Mouse (Mus musculus) kidney, embryonic 14.5 days (tissue): ENCODE measurements around the gene Acer2. TPM values are rescaled to one million over a fixed set of nuclear protein-coding genes. Genes with fewer than 3 reads are reported as not detected.

Experiments
- ATAC-seq: fragments of 200-750 bp; cut with Nextera tagmentation; 2 replicates; pipeline ENCODE4 v1.8.0; 2017; ENCODE audit warnings: moderate number of reproducible peaks, mild to moderate bottlenecking, moderate TSS enrichment, moderate library complexity; ENCODE audit not compliant: low FRiP score, low TSS enrichment
- H3K27ac ChIP-seq: fragments of 300-500 bp; sonication (generic); 2 replicates; pipeline ENCODE4 v1.5.1; 2014; ENCODE audit warnings: low read depth, mild to moderate bottlenecking, low read length, moderate library complexity, mixed read lengths
- H3K27me3 ChIP-seq: fragments of 300-500 bp; sonication (generic); 2 replicates; pipeline ENCODE4 v1.6.1; 2014; ENCODE audit warnings: mild to moderate bottlenecking, low read length; ENCODE audit not compliant: control insufficient read depth, insufficient read depth
- H3K36me3 ChIP-seq: fragments of 300-500 bp; sonication (generic); 2 replicates; pipeline ENCODE4 v1.6.1; 2014; ENCODE audit warnings: low read length, mixed read lengths; ENCODE audit not compliant: control insufficient read depth, insufficient read depth
- H3K4me1 ChIP-seq: fragments of 300-500 bp; sonication (generic); 2 replicates; pipeline ENCODE4 v1.6.1; 2014; ENCODE audit warnings: low read length, mixed read lengths; ENCODE audit not compliant: control insufficient read depth, insufficient read depth
- H3K4me2 ChIP-seq: fragments of 300-500 bp; sonication (generic); replicated peaks from 2 replicates; pipeline ENCODE4 v1.6.1; 2014; ENCODE audit warnings: low read depth, mild to moderate bottlenecking, low read length
- H3K4me3 ChIP-seq: fragments of 300-500 bp; sonication (generic); 2 replicates; pipeline ENCODE4 v1.5.1; 2014; ENCODE audit warnings: mild to moderate bottlenecking, low read length
- H3K9ac ChIP-seq: fragments of 300-500 bp; sonication (generic); 2 replicates; pipeline ENCODE4 v1.6.1; 2014; ENCODE audit warnings: low read depth, mild to moderate bottlenecking, low read length, moderate library complexity
- H3K9me3 ChIP-seq: fragments of 300-500 bp; sonication (generic); 2 replicates; pipeline ENCODE4 v1.6.1; 2016; ENCODE audit warnings: low read length; ENCODE audit not compliant: control insufficient read depth
- WGBS: fragments of 180-500 bp; shearing (Covaris S2); extraction: QIAGEN DNeasy Blood & Tissue Kit; methylation state at CpG from one replicate; pipeline ENCODE4 v1.1.7; 2014; 5-methylcytosine and 5-hydroxymethylcytosine counted together
- polyA plus RNA-seq: library from polyadenylated mRNA; unstranded; fragments of >200 nt; fragmentation: Nextera tagmentation; extraction: Ambion mirVana; gene quantifications from 2 replicates; pipeline ENCODE4 v1.2.1, GENCODE M21; 2014

Gene Acer2
- polyA plus RNA-seq, 1 experiment from 2014 or later, result 38.5 TPM

DNA sequence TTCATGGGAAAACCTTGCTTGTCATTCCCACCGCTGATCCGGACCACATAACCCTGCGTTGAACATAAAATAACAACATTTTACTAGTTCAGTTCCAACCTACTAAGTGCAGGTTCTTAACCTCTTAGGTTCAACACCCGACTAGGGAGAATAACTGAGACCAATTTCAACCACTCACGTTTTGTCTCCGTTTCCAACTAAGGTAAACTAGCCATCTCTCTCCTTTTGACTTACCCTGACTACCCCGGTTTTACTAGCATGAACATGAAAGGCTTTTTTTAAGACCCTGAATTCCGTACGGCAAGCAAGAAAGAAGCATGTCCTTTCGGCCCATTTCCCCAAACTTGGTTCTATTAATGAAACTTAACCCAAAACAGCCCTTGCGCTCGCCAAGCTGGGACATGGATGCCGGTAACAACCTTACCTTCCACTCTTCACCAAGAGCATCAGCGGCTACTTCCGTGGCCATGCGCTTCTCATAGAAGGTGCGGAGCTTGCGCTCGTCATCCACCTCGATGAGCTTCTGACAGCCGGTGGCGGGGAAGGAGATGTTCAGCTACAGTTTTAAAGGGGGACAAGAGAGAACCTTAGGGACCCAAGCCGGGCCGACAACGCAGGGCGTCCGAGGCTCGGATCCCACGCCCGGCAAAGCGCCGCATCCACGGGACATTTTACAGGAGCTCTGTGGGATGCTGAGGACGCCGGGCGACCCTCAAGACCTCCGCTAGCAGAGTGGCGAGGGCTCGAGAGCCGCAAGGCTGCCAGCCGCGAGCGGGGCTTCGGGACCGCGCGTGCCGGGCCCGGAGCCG, 17.7 kb upstream of the Acer2 start:
- Histone ChIP-seq H3K9ac (peak overlapping the region; percentile 100), H3K9me3 (no peaks in the 10 kb centered on the region), H3K4me3 (peak overlapping the region; percentile 99), H3K36me3 (peaks cover 36% of the 10 kb centered on the region), H3K27ac (peak overlapping the region; percentile 96), H3K27me3 (no peaks in the 10 kb centered on the region), H3K4me2 (peak overlapping the region; percentile 69), H3K4me1 (0 out of 2 replicates have a peak, but pooled peaks cover 7% of the 10 kb centered on the region)
- 1% methylated on average over 44 of the region's 50 CpGs for WGBS
- no peak for ATAC-seq

DNA sequence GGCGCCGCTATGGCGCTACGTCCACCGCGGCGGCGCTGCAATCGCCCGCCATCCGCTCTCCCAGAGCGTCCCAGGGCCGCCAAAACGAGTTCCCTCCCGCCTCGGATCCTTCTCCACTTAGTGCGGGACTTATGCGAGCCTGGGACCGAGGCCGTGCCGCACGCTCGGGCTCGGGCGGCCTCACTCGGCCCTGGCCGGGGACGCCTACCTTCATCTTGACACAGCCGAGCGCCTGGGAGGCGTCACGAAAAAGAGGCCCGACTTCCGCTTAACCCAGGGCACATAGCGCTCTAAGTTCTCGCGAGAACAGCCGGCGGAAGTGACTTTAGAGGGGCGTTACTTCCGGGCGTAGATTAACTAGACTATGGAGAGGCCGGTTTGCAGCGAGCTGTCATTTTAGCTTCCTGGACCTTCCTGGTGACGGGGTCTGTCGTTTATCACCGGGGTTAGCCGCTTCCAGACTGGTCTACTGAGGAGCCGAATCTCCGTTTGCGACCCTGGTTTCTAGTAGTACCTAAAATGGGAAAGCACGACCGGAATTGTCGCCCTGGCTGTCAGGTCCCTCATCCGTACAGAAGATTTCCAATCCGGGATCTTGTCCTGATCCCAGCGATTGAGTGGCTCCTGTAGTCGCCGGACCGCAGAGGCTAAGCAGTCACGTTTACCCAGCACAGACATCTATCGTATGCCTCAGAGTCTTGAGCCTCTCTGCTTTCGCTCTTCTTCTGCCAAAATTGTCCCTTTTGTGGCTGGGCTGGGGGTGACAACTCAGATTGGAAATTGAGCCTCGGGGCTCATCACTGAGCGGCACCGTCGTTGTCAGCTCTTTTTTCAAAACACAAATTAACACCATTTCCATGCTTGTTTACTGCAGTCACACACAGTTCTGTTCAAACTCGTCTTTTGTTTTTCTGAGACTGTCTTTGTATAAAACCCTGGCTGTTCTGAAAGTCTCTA, 16.8 kb upstream of the Acer2 start, which contains the start of gene Rps6:
Gene Rps6, minus strand, starts transcription at position 300 of the 957 bp plus-strand sequence.
- H3K27me3 ChIP-seq, result no peaks in the 10 kb centered on the region
- H3K36me3 ChIP-seq, result peaks cover 30% of the 10 kb centered on the region
- H3K9me3 ChIP-seq, result no peaks in the 10 kb centered on the region
- peak within 1 kb of the TSS; percentile 96 for H3K27ac ChIP-seq
- 0 out of 2 replicates have a peak, but pooled peaks cover 7% of the 10 kb centered on the region for H3K4me1 ChIP-seq
- peak within 1 kb of the TSS; percentile 99 for H3K4me3 ChIP-seq
- ATAC-seq, result peak; percentile 98
- under 1% methylated on average over 66 of the region's 68 CpGs for WGBS
- peak within 1 kb of the TSS; percentile 100 for H3K9ac ChIP-seq
- peak within 1 kb of the TSS; percentile 79 for H3K4me2 ChIP-seq

DNA sequence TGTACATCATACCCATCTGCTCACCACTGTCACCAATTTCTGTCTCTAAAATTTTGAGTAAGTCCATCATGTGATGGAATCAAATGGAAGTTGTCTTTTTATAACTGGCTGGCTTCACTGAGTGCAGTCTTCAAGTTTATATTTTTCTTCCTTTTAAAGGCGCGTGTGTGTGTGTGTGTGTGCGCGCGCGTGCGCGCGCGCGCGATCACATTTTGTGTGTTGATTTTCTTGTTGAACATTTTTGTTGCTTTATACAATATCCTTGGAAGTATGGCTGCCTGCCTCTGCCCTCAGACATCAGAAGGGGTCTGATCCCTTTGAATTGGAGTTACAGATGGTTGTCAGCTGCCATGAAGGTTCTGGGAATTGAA, 16.1 kb upstream of the Acer2 start:
- Histone ChIP-seq H3K27me3 (no peaks in the 10 kb centered on the region), H3K4me2 (peak overlapping the region; percentile 79), H3K4me1 (0 out of 2 replicates have a peak, but pooled peaks cover 7% of the 10 kb centered on the region), H3K4me3 (peak overlapping the region; percentile 99), H3K9ac (peak overlapping the region; percentile 72; the same call in 1 of the 2 replicates), H3K9me3 (no peaks in the 10 kb centered on the region), H3K27ac (no peak overlapping the region), H3K36me3 (peaks cover 24% of the 10 kb centered on the region)
- ATAC-seq, result no peak
- 51% methylated on average over 12 of the region's 12 CpGs for WGBS

- Histone ChIP-seq H3K4me3 (no peak overlapping the region), H3K9ac (no peak overlapping the region), H3K9me3 (no peaks in the 10 kb centered on the region), H3K27me3 (no peaks in the 10 kb centered on the region), H3K4me1 (no peaks in the 10 kb centered on the region), H3K27ac (no peak overlapping the region), H3K36me3 (no peaks in the 10 kb centered on the region), H3K4me2 (no peak overlapping the region)
- ATAC-seq, result no peak
- WGBS, result 91% methylated on average over 5 of the region's 5 CpGs
Observed at GRCm38 (mm10) chr4:86864087-86864486, 10.1 kb upstream of the Acer2 start.

- peaks cover 7% of the 10 kb centered on the region; the same call in 1 of the 2 replicates for H3K27me3 ChIP-seq
- no peak overlapping the region for H3K27ac ChIP-seq
- H3K9ac ChIP-seq, result no peak overlapping the region
- no peaks in the 10 kb centered on the region for H3K9me3 ChIP-seq
- H3K4me3 ChIP-seq, result no peak overlapping the region
- H3K36me3 ChIP-seq, result no peaks in the 10 kb centered on the region
- H3K4me2 ChIP-seq, result no peak overlapping the region
- ATAC-seq, result no peak
- 0 out of 2 replicates have a peak, but pooled peaks cover 10% of the 10 kb centered on the region for H3K4me1 ChIP-seq
Observed at GRCm38 (mm10) chr4:86871988-86872387, 2.2 kb upstream of the Acer2 start.

- H3K36me3 ChIP-seq, result no peaks in the 10 kb centered on the region
- H3K4me2 ChIP-seq, result no peak overlapping the region
- WGBS, result 60% methylated on average over 4 of the region's 4 CpGs
- no peak overlapping the region for H3K4me3 ChIP-seq
- no peak overlapping the region for H3K9ac ChIP-seq
- H3K27me3 ChIP-seq, result peaks cover 7% of the 10 kb centered on the region; the same call in 1 of the 2 replicates
- no peak for ATAC-seq
- no peak overlapping the region for H3K27ac ChIP-seq
- H3K9me3 ChIP-seq, result no peaks in the 10 kb centered on the region
- 0 out of 2 replicates have a peak, but pooled peaks cover 10% of the 10 kb centered on the region for H3K4me1 ChIP-seq
Observed at GRCm38 (mm10) chr4:86873072-86873471, 1.1 kb upstream of the Acer2 start.

- Histone ChIP-seq H3K27ac (no peak overlapping the region), H3K27me3 (peaks cover 7% of the 10 kb centered on the region; the same call in 1 of the 2 replicates), H3K4me2 (no peak overlapping the region), H3K4me3 (no peak overlapping the region), H3K9ac (no peak overlapping the region), H3K36me3 (no peaks in the 10 kb centered on the region), H3K4me1 (0 out of 2 replicates have a peak, but pooled peaks cover 10% of the 10 kb centered on the region), H3K9me3 (no peaks in the 10 kb centered on the region)
- 88% methylated on average over 2 of the region's 2 CpGs for WGBS
- no peak for ATAC-seq
Observed at GRCm38 (mm10) chr4:86879477-86879876, 5.3 kb downstream of the Acer2 start.

DNA sequence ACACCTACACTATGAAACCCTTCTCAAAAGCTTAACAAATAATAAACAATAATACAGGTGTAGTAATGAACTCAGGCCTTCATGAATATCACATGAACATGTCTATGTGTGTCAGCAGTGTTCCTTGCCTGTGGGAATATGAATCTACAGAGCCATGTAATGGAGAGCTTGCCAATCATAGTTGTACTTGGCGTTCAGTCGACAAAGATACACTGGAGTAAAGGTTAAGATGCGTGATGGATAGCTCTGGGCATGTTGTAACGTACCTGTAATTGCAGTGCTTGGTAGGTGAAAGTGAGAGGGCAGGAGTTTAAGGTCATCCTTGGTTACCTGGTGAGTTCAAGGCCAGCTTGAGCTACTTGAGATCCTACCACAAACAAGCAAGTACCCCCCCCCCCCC, 7.0 kb downstream of the Acer2 start:
- ATAC-seq, result no peak
- Histone ChIP-seq H3K9ac (no peak overlapping the region), H3K27ac (no peak overlapping the region), H3K4me2 (no peak overlapping the region), H3K4me1 (0 out of 2 replicates have a peak, but pooled peaks cover under 1% of the 10 kb centered on the region), H3K4me3 (no peak overlapping the region), H3K36me3 (no peaks in the 10 kb centered on the region), H3K9me3 (no peaks in the 10 kb centered on the region), H3K27me3 (no peaks in the 10 kb centered on the region)
- 88% methylated on average over 4 of the region's 4 CpGs for WGBS
